Mouse (Mus musculus): ENCODE data around the gene Gk2. TPM values are rescaled to one million over a fixed set of nuclear protein-coding genes. Genes with fewer than 3 reads are reported as not detected.

Gene Gk2
- polyA plus RNA-seq (2015; fragmentation: Nextera tagmentation; extraction: Ambion mirVana): not detected in 2 replicates

DNA sequence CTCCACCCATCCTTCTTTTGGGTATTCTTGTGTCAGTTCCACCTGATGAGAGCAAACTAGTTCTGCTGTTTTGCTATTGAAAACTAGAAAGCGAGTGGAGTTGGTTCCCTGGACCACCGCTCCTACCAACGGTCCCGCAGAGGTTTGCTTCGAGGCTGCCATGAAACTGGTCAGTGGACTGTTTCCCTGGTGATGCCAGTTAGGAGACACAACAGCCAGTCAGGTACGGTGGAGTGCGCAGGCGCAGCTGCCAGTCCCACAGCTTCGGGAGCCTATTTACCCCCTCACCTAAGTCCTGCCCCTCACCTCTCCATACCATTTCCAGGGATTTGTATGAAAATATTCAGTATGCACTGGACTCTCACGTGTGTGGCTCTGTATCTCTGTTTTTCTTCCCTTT is at the start of gene Gk2:
Gk2 (minus strand) TSS at position 206 of the 400 bp plus-strand sequence.

Other genes with a start within 250 kb of the Gk2 start
- not detected in 2 replicates for gene Naa11, start 64.6 kb downstream of the Gk2 start, polyA plus RNA-seq (2015; fragmentation: Nextera tagmentation; extraction: Ambion mirVana)

Data from neural tube, postnatal 0 days (tissue).